Mouse (Mus musculus) right cerebral cortex, adult 2 months (tissue): ENCODE measurements around the gene Nptn.
A peak's percentile ranks its signal among the peaks of the same experiment; 100 is the strongest.
"Not testable (repeated sequence)": the region's sequence is repeated elsewhere in the genome, so short reads cannot be mapped to it uniquely, and the experiment has no call there.

ENCODE experiments used
- DNase-seq, 2 experiments: peaks; one replicate each; pipeline ENCODE4 v3.0.0; 2021 to 2022; ENCODE audit warnings: low spot score in 2 of 2

Nptn gene

DNA sequence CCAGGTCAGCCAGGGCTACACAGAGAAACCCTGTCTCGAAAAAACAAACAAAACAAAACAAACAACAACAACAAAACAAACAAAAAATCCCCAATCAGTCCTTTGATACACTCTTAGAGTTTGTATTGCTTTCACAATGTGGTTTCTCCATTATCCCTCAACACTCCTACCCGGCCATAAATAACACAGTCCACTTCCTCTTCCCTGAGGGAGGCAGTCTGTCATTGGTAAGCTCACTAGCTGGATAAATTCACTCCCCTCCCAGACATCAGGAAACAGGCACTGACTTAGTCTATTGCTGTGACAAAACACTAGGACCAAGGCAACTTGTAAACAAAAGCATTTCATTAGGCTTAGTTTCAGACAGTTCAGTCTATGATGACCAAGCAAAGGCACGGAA, 21.8 kb upstream of the Nptn start:
- DNase-seq: no peak

DNA sequence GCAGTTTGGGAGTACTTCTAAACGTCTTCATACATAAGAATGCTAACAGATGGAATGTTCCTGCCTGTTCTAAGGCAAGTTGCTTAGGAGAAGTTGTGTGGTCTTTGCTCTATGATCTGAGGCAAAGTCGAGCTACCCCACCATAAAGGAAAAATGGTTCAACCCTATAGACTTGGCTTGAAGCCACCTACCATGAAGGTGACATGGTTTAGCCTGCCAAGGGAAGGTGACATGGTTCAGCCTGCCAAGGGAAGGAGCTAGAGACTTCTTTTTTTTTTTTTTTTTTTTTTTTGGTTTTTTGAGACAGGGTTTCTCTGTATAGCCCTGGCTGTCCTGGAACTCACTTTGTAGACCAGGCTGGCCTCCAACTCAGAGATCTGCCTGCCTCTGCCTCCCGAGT, 16.1 kb upstream of the Nptn start:
- DNase-seq: not testable (repeated sequence)

DNA sequence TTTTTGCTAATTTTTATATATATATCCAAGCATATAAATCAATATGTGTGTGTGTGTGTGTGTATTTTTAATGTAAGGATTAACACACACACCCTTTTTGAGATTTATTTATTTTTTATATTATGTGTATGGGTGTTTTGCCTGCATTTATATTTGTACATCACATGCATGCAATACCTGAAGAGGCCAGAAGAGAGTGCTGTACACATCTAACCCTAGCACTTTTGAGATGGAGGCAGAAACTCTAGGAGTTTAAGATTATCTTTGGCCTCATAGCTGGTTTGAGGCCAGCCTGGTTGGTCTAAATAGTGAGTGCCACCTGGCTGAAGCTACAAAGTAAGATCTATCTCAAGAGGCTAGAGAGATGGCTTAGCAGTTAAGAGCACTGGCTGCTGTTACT, 14.4 kb upstream of the Nptn start:
- no peak for DNase-seq

DNA sequence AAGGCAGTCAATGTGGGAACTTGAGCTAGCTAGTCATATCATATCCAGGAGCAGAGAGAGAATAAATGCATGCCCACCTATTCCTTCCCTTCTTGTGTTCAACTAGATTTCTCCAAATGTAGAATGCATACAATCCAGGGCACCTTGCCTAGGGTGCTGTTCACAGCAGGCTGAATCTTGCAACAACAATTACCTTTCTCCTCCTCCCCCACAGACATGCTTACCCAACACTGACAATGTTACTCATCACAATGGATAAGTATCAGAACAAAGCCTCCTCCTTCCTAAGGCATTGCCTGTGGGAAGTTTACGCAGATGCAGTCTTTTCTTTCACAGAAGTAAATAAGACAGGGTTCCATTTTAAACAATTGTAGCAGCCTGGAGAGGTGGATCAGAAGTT, 11.0 kb upstream of the Nptn start:
- DNase-seq: no peak

DNA sequence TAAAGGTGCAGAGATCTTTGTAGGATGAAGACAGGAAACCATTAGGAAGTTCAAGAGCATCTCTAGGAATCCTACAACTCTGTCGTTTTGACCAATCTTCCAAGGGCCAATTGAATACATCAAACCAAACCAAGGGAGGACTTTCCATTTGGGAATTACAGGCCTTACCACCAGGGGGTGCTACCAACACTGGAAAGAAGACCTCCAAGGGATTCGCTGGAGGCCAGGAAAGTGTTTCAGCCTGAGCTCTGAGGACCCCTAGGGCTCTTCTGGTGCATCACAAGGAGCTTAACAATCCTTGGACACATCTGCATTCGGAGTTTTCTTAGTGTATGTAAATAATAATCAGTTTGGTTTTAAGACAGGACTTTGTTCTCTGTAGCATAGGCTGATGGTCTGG, 3.4 kb upstream of the Nptn start:
- DNase-seq: peak; percentile 93 to 95

DNA sequence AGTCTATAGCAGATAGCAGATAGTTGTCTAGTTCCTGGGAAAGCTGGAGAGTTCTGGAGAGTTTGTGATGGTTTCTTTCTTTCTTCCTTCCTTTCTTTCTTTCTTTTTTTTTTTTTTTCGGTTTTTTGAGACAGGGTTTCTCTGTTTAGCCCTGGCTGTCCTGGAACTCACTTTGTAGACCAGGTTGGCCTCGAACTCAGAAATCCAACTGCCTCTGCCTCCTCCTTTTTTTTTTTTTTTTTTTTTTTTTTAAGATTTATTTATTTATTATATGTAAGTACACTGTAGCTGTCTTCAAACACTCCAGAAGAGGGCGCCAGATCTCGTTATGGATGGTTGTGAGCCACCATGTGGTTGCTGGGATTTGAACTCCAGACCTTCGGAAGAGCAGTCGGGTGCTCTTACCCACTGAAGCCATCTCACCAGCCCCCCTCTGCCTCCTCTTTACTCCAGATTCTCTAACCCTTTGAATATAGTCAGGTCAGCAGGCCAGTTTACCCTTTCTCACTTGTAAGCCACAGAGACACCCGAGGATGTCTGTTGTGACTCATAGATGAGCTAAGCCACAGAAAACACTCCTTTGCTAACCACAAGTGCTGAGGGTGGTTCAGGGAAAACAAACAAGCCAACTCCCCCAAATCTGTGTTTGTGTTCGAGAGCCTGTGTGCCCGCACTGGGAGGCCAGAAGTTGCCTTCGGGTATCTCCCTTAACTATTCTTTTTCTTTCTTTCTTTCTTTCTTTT, 1.4 kb upstream of the Nptn start:
- not testable (repeated sequence) for DNase-seq

DNA sequence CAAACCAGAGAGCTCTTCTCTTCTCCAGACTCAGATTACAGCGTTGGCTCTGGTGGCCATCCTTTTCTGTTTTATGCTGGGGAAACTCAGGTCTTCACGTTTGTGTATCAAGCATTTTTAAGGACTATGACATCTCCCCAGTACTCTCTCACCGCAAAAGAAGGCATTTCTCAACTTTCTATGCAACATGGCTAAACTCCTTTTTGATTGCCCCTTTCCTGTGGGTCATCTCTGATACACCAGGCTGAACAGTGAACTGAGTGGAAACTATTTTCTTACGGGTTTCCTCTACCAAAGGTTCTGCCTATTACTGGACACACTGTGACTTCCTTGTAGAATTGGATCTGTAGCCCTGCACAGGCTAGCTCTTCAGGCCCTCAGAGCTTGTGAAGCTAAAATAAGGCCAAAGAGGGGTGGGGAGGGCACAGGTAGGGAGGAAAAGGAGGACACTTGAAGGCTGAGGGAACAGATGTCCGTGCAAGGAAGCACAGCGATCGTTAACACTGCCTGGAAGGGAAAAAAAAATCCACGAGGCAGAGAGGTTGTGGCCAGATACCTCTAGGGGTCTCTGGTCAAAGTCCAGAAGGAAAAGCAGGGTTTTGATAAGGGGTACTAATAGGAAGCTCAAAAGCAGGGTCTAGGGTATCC, 633 bp upstream of the Nptn start:
- DNase-seq: peak in 1 of 2 experiments; percentile 11

DNA sequence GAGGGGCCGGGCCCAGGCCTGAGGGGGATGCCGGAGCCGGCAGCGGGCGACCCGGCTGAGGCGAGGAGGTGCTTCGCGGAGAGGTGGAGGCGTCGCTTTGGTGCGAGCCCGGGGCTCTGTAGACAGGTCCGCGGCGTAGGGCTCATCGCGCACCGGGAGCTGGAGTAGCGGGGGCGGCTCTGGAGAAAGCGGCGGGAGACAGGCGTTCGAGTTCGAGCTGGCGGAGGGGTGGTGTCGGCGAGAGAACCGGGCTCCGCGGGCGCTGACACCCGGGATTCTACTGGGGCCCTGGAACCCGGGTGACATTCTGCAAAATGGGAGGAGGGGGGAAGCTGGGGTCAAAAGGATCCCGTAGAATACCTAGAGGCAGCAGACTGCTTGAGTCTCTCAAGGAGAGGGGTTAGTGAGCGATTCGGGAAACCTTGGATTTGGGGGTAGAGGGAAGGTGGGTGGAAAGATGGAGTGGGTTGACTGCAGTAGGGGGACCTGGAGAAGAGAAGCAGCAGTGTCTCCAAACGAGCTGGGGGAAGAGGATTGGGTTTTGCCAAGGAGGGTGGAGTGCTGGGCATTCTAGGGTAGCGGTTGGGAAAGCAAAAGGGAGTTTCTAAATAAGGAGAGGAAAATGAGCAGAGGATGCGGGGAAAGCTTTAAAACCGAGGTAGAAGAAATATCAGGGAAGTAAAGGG, 684 bp downstream of the Nptn start:
- peak; percentile 61 to 62 for DNase-seq

DNA sequence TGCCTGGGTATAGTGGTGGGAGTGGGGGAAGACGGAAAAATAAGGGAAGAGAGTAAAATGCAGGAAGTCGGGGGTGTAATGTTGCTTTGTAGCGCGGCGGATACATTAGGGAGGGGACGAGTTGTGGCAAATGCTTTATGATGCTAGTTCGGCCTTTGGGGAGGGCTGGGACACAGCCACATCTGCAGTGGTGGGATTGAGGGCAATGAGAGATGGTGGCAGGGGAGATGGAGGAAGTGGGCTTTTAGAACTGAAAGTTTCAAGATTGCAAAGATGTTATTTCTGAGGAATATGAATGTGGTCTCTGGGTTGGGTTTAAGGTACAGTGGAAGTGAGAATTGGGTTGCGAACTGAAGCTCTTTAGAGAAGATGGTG, 1.2 kb downstream of the Nptn start:
- no peak for DNase-seq

DNA sequence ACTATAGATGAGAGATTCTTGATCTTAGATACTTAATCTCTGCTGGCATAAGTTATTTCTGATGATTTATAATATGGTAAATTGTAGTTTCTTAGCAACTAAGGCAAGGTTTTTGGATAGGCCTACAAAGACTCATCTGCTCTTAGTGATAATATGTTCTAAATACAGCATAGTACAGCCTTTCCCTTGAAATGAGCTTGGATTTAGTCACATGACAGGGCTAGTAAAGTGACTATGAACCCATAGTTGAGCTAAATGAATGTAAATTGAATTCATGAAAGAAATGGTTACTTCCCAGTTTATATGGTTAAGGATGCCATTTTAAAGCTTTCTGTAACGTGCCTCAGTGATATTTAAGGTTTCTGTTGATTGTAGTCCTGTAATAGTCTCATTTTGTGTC, 2.3 kb downstream of the Nptn start:
- DNase-seq: no peak

DNA sequence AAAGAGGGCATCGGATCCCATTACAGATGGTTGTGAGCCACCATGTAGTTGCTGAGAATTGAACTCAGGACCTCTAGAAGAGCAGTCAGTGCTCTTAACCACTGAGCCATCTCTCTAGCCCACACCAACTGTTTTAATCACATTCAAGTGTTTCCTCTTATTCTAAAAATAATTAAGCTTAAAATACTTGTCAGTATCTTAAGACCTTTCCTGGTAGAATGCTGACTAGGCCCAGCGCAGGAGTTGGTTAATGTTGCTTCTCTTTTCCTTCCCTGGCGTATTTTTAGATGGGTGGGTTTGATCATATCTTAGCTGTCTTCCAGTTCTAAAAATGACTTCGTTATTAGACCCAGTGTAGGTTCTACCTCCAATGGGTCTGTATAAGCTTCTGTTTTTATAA, 6.6 kb downstream of the Nptn start:
- DNase-seq: no peak

DNA sequence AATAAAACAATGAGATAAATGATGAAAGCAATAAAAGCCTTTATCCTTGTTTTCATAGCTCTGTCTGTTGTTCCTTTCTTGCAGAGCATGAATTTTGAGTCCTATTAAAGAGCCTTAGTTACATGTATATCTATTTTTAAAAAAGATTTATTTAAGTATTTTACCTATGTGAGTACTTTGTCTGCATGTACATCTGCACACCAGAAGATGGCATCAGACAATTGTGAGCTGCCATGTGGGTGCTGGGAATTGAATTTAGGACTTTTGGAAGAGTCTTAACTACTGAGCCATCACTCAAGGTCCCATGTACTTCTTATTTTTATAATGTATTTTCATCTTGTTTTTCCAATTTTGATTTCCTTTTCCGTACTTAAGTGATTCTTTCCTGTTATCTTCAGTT, 13.3 kb downstream of the Nptn start:
- no peak for DNase-seq

DNA sequence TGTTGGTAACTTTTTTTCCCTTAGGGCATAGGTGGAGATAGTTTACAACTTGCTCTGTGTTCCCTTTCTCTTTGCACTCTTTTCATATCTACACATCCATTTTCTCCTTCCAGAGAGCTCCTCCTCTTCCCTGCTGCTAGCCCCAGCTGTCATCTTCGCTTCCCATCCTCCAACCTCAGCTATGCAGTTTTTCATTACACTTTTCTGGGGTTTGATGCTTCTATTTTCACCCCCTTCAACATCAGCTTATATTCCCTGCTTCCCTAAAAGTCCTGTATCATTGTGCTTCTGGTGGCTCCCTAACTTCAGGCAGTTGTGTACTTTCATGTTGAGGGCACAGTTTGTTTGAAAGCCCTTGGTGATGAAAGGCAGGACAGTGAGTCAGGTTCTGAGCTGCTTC, 31.8 kb downstream of the Nptn start:
- DNase-seq: peak; percentile 23 to 29

DNA sequence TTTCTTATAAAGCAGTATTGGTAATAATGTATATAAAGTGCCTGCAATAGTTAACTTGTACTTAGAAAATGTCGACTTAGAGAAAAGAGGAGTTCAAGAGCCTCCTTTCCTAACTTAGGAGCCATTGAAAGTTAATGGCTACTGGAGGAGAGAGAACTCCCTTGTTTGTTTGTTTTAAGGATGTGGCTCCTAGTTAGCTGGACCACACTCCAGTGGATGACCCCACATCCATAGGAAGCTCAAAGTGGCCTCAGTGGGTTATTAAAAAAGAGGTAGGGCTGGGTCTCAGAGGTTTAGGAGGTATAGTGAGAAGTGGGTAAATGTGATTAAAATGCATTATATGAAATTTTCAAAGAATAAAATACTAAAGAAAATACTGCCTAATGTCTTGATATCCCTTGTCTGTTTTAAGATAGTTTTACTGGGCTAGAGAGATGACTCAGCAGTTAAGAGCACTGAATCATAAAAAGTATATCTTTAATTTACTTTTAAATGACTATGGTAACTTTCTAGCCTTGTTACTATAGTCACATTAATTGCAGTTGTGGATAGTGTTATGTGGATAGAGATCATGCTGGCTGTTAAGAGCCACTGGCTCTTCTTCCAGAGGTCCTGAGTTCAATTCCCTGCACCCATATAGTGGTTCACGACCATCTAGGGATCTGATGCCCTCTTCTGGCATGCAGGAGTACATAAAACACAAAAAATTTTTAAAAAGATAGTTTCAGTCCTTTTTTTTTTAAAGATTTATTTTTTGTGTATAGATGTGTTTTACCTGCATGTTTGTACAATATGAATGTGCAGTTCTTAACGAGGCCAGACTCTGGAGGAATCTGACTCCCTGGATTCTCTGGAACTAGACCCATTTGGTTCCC, 33.3 kb downstream of the Nptn start:
- no peak for DNase-seq

DNA sequence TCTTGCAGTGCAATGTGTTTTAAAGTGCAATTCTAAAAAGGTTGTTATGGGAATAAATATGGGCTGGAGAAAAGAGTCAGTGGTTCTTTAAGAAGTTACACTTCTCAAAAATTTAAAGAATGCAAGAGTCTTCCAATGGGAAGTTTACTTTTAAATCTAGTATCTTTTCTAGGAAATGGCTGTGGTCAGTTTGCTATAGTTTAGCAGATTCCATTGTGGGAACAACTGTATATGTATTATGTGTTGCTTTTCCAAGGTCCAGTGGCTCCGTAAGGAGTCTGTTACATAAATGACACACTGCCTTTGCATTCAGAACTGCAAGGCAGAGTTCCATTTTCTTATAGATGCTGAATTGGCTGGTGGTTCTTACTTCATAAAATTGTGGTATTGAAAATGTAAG, 41.0 kb downstream of the Nptn start:
- DNase-seq: no peak

DNA sequence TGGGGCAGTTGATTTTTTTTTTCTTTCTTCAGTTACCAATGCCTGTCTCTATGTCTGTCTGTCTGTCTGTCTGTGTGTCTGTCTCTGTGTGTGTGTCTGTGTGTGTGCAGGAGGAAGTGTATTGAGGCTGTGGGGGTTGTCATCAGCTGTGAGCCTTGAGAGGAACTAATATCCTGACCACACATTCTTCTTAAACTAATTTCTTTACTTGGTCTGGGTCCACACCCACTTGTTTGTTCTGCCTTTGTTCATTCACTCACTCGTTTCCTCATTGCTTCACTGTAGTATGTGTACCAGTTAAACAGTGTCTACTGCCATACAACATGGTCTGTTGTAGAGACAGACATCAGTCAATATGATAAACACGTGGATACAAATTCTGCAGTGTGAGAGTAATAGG, 45.2 kb downstream of the Nptn start:
- DNase-seq: no peak

DNA sequence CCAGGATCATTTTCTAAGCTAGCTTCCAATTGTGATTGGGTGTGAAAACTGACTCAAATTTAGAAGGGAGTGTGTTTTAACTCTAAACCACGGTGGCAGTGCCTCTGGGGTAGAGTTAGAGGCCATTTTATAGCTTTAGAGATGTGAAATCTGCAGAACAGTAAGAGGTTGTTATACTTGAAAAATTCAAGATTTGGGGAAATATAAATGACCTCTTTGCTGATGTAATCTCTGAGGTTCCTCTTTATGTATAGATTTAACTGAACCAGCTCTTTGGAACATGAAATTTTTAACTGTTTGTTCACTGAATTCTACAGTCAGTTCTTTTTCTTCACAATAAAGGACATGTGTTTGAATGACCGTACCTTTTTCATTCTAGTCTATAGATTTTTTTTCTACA, 48.4 kb downstream of the Nptn start:
- no peak for DNase-seq

DNA sequence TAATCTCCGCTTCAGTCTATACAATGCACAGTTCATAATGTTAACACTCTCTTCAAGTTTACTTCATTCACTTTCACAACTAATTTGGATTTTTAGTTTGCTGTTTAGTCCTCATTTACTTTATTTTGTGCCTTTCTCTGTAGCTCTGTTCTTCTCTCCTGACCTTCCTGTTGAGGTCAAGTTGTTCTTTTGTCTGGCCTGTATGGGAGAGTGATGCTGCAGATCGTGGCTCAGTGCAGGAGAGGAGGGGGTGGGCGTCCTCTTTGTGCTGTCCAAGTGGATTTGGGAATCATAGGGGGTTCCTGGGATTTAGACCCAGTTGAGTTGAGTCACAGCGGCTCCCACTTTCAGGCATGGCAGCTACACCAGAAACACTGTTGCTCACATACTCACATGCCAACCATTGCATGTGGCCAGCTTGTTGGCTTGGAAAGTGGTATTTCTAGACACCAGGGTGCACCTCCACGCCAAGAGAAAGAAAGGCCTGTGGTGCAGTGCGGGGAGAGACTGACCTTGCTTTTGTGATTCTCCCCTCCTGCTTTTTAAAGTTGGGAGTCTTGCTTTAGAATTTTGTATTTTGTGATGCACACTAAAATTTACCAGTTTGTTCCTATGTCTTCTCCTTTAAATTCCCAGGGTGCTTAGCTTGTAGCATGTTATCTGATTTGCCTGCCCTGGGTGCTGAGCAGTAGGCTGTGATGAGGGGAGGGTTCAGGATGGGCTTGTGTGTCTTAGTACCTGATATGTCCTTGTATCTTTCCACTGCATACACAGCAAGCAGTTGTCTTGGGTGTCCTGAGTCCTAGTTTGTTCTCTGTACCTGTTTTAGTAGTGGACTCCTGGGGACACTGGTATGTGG, 66.6 kb downstream of the Nptn start:
- no peak for DNase-seq

DNA sequence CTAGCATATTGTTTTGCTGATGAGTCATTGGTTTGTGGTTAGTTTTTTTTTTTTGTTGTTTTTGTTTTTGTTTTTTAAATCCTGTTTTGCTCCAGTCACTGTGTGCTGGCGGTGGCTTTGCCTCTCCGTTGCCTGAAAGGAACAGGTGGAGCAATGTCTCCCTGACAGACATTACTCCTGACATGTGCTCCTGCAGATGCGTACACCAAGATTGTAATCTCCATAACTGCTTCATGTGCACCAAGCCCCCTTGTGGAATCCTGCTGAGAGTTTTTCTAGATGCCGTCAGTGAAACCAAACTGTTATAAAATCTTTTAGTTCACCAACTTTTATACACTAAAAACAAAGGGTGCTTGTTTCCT, 67.2 kb downstream of the Nptn start:
- no peak for DNase-seq

DNA sequence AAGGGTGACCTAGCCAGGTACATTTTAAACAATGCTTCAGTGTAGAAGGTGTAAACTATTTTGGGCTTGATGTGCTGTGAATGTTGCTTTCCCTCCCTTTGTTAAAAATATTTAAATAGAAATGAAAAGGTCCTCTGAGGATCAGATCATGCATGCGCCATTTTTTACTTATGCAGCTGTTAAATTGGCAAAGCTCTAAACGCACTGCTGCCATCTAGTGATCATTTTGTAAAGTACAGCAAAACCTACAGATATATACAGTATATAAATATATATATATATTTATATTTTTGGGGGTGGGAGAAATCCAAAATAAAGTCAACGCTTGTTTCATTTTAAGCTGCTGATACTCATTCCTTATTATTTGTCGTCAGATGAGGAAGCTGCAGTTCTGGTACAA, 70.0 kb downstream of the Nptn start:
- DNase-seq: peak in 1 of 2 experiments; percentile 51

DNA sequence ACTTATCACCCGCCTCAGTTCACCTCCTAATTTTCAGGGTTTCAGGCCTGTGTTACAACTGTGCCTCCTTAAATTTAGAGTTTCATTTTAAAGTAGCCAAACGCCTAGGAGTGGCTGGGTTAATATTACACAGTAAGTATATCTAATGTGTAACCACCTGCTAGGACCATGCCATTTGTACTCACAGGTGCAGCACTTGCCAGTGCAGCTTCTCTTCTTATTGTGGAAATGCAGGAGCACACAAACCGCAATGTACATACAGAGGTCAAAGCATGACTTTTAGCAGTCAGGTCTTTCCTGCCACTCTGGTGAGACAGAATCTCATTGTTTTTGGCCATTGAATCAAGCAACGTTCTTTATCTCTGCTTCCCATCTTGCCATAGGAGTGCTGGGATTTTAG, 72.5 kb downstream of the Nptn start:
- DNase-seq: no peak
